Mouse (Mus musculus) urinary bladder, adult 18-20 months (tissue): ENCODE results near the gene Nfya.

Experiments used
- DNase-seq, 2 experiments: peaks; one replicate each; pipeline ENCODE4 v3.0.0; 2022; ENCODE audit warnings: low spot score in 2 of 2, mixed read lengths in 2 of 2

The Nfya gene

DNA sequence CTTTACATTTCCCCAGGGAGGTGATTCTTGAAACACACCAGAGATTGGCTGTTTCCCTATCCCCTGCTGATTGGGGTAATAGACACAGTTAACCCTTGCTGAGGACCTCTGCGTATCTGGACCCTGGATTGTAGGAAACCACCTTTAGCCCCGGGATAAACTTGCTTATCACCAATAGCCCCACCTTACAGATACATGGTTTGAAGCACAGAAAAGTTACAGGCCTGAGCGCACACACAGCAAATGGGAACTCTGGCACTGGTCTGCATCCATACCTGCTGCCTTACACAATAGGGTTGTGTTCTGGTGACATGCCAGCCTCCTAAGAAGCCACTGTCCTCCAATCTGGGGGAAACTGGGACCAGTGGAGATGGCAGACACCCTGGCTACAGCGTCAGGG is 63.9 kb downstream of the Nfya start:
- no peak for DNase-seq

DNA sequence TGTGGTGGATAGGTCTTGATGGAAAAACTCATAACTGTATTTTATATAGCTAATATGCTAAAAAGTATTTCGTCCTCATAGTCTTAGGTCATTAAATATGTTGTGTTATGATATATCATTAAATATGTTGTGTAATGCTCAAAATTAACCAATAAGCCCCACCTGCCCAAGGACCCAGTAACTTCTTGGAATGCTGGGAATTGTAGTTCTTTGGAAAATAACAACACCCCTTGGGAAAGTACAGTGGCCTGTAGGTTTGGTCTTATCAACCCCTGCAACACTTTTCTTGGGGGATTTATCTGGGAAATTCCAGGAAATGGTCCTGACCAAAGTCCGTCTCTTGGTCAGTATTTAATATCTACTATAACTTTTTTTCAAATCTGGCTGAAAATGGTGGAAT is 66.6 kb downstream of the Nfya start:
- DNase-seq = no peak

DNA sequence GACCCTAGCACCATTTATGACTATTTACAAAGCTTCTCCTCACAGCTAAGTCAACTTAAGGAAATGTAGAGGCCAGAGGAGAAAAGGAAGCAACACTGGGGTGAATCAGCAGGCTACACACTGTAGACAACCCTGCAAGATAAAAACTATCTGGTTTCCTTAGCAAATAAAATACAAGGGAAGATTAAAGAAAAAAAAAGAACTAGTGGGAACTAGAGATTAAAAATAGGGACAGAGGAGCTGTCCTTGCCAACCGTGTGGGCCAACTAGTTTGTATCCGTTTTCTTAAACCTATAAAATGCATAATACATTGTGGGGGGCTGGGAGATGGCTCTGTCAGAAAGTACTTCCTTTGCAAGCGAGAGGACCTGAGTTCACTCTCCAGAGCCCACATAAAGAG is 67.8 kb downstream of the Nfya start:
- no peak for DNase-seq

DNA sequence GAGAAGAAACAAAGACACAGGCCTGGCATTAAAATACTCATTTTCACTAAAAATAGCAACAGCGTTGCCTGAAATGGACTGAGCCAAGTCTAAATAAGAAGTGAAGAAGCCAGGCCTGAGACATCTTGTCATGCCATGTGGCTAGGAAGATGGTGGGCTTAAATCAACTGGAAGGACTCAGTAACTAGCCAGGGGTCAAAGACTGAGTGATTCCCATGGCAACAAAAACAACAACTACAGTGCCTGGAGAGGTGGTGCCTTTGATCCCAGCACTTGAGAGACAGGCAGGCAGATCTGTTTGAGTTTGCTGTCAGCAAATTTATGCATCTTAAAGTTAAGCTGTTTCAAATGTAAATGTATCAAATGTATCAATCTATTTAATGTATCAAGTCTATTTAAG is 69.4 kb downstream of the Nfya start:
- DNase-seq = no peak
